Mouse (Mus musculus) liver, embryonic 14.5 days (tissue): Measurements from ENCODE around the gene Bzw2.

Experiments
- CTCF ChIP-seq: IDR thresholded peaks from 2 replicates; pipeline ENCODE4 v1.5.1; 2016; ENCODE audit warnings: antibody characterized with exemption, low read depth, control low read depth
- EP300 ChIP-seq: IDR thresholded peaks from 2 replicates; pipeline ENCODE4 v1.6.1; 2016; ENCODE audit warnings: antibody characterized with exemption, low read depth

- no peak for TF ChIP-seq CTCF
- no peak for TF ChIP-seq EP300
Measured at GRCm38 (mm10) chr12:36044691-36045090, 113.2 kb downstream of the Bzw2 start.
